Mouse (Mus musculus): ENCODE measurements at regions not wholly inside any gene's neighbourhood (a gene's known extent, or its start where the extent isn't known, plus 50 kb on each side); places are given as distances from the start of the nearest gene placed in this dataset.

DNA sequence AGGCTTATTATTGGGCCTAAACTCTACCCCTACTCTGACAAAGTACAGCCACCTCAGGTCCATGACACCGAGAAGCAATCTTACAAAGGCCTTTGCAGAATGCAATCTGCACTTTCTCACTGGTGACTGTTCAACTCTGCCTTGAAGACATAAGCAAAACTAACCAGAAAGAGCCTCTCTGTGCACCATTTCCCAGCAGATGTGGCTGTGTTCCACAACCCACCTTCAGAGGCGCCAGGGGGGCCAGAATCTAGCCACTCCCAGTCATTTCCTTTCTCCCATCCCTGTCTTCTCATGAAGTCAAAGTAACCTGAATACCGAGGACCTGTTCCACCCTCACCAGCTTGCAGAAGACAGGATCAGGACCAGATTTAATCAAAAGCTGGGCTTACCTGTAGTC, 250.3 kb upstream of the Acvr2a start:
- no peak for TF ChIP-seq CTCF (IDR thresholded peaks at IDR 0.05; ENCODE audit: low read depth)
- no peak for TF ChIP-seq EP300 (optimal IDR thresholded peaks at IDR 0.05)
